Mouse (Mus musculus) neutrophil, adult 5-6 weeks (primary cell): ENCODE results near the gene Trim38. TPM values are rescaled to one million over a fixed set of nuclear protein-coding genes. Genes with fewer than 3 reads are reported as not detected.
"Not testable (repeated sequence)": the region's sequence is repeated elsewhere in the genome, so short reads cannot be mapped to it uniquely, and the experiment has no call there.

ENCODE experiments used
- ATAC-seq: fragments of 151-379, 151-347 bp; 2 replicates; pipeline ENCODE4 v1.8.0; 2017; ENCODE audit warnings: mild to moderate bottlenecking, moderate TSS enrichment; ENCODE audit not compliant: insufficient number of reproducible peaks, poor library complexity, low FRiP score, severe bottlenecking; ENCODE audit errors: extremely low read depth
- total RNA-seq: library from RNA; stranded (forward); fragments of 200-1000 nt; gene quantifications from 2 replicates; pipeline ENCODE4 v1.2.3, GENCODE M21; 2017

Gene Trim38
- not detected in 2 replicates for total RNA-seq

DNA sequence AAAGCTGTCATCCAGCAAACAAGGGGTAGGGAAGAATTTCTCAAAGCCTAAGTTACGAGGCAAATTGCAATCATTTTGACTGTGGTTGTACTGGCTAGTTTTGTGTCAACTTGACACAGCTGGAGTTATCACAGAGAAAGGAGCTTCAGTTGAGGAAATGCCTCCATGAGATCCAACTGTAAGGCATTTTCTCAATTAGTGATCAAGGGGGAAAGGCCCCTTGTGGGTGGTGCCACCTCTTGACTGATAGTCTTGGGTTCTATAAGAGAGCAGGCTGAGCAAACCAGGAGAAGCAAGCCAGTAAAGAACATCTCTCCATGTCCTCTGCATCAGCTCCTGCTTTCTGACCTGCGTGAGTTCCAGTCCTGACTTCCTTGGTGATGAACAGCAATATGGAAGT lies at the start of gene Trim38:
Trim38 (plus strand) TSS at position 301 of the 400 bp plus-strand sequence.
- ATAC-seq, result not testable (repeated sequence)

DNA sequence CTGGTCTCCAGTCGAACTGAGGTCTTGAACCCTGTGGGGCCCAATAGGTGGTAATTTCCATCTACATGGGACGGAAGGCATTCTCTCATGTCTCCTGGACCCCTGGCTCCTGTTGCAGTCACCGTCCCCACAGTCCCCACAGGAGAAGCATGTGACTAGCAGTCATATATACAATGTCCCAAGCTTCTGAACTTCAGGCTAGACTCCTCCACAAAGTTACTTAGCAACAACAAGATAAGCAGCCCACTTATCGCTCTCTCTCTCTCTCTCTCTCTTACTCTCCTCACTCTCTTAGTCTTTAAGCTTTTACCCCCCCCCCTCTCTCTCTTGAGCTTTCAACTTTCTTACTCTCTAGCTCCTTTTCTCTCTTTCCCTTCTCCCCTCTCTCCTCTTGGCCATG lies 45.5 kb upstream of the Trim38 start:
- no peak for ATAC-seq

DNA sequence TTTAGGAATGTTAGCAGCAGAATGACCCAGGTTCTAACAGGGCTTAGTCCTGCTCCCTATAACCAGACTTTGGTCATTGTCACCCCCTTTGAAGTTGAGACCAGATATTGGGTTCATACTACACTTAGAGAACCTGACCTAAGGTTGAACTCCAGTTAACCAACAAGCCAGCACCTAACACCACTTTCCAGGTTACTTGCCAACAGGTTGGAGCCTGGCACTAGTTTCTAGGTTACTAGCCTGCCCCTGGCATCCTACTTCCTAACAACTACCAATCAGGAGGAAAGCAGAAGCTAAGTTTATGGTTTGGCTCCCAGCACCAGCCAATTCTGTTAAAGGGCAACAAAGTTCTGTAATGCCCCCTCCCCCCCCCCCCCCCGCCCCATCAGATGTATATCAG lies 44.5 kb upstream of the Trim38 start:
- no peak for ATAC-seq

DNA sequence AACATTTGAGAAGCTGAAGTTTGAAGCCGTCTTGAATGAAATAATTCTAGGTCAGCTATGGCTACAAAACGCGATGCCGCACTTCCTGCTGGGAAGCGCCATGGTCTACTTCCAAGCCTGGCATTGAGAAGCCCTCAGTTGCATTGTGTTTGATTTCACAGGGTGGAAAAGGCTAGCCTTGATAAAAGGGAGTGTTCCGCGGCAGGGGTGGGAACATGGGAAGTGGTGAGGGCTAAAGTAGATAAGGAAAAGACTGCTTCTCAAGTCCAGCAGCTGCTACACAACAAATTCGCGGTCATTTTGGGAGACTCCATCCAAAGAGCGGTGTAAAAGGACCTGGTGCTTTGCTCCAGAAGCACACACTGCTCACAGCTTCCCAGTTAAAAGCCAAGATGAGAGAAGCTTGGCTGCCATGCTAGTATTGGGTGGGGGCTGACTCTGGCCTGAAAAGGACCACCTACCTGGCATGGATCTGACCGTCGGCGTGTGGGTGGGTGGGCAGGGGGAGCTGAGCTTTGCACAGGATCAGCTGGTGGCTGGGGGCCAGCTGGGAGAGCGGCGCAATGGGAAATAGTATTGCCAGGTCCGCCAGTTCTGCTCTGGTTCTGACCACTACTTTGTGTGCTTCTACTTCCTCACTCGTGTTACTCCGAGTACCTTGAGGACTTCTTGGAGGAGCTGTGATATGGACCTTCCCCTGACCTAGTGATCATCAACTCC lies 41.1 kb upstream of the Trim38 start:
- no peak for ATAC-seq

DNA sequence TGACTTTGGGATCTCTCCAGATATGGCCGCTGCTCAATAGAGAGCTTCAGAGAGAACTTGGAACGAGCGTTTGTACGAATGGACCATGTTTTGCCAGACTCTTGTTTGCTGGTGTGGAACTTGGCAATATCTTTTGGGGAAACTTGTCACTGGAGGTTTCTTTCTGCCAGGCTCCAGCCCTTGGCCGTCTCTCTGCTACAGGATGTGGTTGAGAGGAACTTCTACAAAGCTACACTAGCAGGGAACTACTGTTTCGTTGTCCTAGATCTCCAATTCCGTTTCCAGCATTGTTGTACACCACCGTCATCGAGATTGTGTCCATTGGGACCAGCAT lies 40.6 kb upstream of the Trim38 start:
- no peak for ATAC-seq

DNA sequence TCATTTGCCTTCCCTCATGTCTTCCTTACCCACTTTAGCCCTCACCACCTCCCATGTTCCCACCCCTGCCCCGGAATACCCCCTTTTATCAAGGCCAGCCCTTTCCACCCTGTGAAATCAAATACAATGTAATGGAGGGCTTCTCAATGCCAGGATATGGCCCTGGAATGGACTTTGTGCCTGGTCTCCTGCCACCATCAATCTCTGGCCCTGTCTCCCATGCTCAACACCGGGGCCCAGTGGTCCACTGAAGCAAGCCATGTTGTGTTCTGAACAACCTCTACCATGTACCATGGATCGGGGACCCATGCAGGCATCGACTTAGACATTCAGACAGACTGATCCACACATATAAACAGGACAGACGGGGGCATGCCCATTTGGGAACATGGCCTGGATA lies 40.0 kb upstream of the Trim38 start:
- no peak for ATAC-seq

DNA sequence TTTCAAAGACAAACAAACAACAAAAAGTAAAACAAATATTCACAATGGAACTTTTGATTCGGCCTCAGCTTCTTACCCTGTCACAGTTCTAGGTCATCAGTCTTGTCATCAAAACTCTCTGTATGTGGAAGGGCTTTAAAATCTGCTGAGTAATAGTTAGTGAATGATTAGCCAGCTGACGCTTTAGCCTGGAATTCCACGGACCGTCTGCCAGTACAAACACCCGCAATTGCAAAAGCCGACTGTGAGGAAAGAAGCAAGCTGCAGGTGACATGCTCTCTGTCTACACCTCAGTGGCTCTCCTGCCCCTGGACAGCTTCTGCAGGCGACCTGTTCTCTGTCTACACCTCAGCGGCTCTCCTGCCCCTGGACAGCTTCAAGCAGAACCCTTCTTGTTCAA lies 39.2 kb upstream of the Trim38 start:
- no peak for ATAC-seq

DNA sequence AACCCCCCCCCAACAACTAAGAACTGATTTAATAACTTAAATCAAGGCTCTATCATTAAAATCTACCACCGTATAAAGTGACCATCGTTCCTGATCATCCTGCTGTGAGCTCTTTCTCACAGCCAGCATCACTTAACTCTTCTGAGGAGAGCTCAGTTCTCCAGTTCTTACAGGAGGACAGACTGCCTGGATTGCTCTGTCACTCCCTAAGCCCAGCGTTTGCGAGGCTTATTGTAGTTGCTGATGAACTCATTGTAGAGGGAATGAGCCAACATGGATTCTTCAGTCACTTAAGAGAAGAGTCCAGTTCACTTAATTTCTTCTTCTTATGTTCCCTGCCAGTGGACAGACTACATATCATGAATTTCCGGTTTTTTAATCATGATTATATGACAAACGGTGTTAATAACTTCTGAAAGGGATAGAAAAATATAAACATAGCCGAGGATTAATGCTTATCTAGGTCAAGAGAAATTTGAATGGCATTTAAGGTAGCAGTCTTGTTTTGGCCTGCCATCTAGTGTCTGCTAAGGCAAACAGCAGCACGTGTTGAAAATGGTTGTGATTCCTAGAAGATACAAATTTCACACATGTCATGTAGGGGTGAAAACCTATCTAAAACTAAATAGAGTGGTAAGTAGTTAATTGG lies 37.4 kb upstream of the Trim38 start:
- ATAC-seq, result peak; percentile 84

DNA sequence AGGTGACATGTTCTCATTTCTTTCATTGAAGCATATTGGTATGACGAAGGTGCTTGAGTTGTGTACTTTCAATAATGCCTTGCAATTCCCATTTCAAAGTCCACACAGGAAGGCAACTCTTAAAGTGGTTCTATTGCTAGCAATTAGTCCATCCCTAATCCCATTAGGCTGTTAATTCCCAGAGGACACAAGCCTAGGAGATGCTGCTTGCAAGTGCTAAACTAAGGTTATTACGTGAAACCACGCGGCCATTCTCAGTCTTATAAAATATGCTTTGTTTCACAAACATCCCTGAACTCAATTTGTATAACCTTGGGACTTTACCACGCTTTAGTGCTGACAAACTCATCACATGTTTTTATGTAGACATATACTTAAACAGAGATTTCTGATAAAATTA lies 32.6 kb upstream of the Trim38 start:
- ATAC-seq, result no peak

DNA sequence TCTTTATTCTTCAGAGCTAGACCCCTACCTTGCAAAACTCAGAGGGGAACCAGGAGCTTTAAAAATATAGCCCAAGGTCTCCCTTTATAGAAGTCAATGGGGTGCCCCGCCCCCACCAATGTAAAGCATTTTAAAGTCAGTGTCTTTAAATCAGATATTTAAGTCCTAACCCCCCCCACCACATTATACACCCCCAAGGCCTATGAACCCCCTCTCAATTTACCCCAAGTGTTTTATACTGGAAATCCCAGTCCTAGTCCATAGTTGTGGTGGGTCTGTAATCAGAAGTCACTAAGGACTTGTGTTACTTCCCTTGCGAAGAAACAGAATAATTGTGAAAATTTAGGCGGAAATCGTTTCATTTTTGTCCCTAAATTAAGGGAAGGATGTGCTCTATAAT lies 31.7 kb upstream of the Trim38 start:
- no peak for ATAC-seq

DNA sequence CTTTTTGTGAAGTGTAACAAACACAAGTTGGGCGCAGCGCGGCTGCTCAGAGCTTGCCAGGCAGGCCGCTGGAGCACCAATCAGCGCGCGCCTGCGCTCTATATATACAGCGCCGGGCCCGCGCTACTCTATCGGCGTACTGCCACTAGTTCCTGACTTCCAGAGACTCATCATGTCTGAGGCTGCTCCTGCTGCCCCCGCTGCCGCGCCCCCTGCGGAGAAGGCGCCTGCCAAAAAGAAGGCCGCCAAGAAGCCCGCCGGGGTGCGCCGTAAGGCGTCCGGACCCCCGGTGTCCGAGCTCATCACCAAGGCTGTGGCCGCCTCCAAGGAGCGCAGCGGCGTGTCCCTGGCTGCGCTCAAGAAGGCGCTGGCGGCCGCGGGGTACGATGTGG lies 31.0 kb upstream of the Trim38 start, which contains the start of gene Hist1h1c:
Hist1h1c (plus strand) TSS at position 132 of the 392 bp plus-strand sequence.
- ATAC-seq, result peak; percentile 76

DNA sequence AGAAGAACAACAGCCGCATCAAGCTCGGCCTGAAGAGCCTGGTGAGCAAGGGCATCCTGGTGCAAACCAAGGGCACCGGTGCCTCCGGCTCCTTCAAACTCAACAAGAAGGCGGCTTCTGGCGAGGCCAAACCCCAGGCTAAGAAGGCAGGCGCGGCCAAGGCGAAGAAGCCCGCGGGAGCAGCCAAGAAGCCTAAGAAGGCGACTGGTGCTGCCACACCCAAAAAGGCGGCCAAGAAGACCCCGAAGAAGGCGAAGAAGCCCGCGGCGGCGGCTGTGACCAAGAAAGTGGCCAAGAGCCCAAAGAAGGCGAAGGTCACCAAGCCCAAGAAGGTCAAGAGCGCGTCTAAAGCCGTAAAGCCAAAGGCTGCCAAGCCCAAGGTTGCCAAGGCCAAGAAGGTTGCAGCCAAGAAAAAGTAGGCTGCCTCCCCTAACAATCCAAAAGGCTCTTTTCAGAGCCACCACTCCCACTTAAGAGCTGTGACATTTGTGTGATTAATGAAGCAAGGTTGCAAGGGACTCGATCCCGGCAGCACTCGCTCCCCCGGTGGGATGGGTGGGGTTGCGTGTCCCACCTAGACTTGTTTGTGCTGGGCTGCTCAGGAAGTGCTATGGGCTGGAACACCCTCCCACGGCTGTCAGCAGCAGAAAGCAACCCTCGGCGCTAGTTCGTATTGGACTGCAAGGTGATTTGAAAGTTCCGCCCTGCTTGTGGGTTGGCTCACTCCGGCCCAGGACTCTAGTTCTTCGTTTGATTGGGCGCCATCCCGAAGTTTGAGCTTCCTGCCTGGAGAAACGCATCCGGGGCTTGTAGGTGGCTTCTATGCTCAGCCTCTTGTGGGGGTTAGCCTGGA lies 30.4 kb upstream of the Trim38 start:
- ATAC-seq, result peak; percentile 69

DNA sequence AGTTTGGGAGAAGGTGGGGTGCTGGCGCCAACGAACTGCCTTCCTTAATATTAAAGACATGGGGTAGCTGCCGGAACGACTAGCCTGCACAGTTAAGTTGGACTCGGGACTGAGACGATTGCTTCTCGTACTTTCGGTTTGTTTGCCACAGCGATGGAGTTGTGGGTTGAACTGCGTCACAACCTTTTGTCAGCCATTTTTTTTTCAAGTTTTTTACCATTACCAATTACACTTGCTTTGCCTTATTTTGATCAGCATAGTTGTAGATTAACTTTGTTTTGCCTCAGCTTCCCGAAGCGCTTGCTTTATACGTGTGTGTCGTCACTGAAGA lies 29.8 kb upstream of the Trim38 start:
- ATAC-seq, result peak; percentile 57

DNA sequence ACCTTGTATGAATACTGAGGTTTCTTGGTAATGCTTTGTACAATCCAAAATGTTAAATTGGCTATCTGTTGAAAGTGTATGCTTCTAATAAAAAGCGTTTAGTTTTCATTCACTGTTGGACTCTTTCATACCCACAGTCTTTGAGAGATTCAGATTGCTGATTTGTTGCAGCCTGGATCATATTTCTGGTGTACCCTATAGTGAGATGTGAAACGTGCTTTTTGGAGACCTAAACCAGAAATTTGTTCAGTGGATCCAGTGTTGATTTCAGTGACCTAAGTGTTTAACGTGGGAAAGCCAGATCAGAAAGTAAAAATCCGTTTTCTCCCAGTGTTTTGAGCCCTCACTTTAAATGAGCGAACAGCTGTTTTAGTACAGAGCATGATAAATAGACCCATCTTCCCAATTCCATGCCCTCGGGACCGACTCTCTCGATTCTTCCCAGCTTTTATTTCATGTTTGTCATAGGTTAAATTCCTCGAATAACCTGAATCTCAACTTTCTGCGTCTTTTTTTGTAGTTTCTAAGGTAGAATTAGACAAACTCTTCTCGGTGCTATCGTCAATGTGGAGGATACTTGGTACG lies 29.4 kb upstream of the Trim38 start:
- no peak for ATAC-seq

DNA sequence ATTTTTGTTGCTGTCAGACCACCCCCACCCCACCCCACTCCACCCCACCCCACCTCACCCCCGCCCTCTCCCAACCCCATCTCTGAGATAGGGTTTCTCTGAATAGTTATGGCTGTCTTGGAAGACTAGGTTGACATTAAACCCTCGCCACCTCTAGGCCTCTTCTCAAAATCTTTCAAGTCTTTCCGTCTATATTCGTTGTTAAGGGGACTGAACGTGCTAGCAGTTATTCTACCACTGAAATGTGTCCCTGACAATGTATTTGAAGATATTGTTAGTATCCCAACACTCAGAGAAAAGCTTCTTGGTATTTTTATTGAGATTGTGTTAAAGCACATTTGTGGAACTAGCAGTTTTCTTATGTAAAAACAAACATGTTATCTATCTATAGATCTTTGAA lies 28.8 kb upstream of the Trim38 start:
- no peak for ATAC-seq

DNA sequence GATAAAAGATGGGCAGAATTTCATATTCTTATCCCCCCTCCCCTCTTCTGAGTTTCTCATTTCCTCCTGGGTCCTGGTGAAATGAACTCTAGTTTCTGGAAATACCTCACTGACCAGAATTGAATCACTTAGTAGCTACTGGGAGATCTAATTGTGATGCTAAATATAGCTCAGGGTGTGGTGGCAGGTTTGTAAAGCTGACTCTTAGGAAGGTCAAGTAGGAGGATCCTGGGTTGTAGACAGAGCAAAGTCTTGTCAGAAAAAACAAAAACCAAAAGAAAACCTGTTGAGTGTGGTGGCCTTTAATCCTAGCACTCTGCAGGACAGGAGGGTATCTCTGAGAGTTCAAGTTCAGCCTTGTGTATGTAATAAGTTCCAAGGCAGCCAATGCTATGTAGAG lies 27.7 kb upstream of the Trim38 start:
- ATAC-seq, result no peak

DNA sequence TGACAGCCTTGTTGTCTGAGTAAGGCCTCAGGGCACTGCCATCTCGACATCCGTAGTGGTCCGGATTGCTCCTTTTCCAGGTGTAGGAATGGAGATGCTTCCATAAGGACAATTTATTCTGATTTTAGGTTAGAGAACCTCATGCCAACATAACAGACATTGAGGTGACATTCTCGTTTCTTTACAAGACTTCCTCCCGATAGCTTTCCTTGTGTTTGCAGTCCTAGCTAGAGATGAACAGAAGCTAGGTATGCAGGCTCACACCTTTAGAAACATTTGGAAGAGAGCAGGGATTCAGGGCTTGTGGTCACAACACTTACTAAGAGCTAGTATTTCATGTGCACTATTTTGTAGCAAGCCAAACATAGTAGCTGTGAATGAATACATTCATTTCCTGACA lies 26.5 kb upstream of the Trim38 start:
- no peak for ATAC-seq

DNA sequence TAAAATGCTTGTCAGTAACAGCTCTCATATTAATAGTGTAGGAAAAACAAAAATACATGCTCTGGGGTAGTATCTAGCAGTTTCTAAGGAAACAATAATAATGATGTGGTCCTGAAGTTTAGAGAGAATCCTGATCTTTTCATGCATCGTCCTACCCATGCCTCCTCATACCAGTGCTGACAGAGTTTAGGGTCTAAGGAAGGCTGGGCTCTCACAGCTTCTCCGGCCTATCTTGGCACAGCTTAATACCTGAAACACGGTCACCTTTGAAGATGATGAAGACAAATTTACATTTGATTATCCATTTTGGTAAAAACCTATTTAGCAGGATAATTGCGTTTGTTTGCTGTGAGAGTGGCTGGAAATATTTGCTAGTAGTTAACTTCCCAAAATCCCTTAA lies 25.8 kb upstream of the Trim38 start:
- ATAC-seq, result no peak

DNA sequence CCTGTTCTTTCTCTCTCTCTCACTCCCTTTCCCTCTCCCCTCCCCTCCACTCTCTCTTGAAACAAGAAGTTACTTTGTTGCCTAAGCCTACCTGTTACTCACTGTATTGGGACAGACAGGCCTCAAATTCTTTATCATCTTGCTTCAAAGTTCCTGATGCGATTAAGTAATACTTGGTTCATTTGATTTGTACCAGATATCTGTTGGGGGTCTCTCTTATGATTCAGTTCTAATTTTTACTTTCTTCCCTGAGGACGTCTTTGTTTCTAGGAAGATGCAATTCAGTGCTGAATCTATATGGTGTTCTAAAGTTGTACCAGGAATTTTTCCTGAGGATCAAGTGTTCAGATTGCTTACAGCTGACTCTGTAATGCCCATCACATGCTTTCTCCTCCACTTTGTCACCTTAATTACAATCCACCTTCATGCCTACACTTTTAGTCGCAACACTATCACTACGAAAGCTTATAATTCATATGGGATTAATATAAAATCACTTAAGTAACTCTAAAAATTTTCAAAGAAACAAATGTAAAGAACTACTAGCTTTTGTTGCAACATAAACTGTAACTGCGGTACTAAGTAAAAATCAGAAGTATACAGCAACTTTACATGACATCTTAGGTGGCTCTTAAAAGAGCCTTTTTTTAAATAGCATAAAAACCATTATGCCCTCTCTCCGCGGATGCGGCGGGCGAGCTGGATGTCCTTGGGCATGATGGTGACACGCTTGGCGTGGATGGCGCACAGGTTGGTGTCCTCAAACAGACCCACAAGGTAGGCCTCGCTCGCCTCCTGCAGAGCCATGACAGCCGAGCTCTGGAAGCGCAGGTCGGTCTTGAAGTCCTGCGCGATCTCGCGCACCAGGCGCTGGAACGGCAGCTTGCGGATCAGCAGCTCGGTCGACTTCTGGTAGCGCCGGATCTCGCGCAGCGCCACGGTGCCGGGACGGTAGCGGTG lies 25.0 kb upstream of the Trim38 start:
- ATAC-seq, result no peak
